Mouse (Mus musculus) bone marrow macrophage, adult 2 months (primary cell): ENCODE data around the gene Plekhg6.

Source experiments
- CTCF ChIP-seq: IDR thresholded peaks from 2 replicates; pipeline ENCODE4 v1.5.1; 2012; ENCODE audit warnings: low read depth, mild to moderate bottlenecking, low read length, moderate library complexity
- POLR2A ChIP-seq: IDR thresholded peaks from 2 replicates; pipeline ENCODE4 v1.6.1; 2012; ENCODE audit warnings: mild to moderate bottlenecking, low read depth, low read length, borderline replicate concordance

GRCm38 (mm10) chr6:125334356-125334755 lies 46.2 kb downstream of the Plekhg6 start:
- TF ChIP-seq POLR2A (no peak), CTCF (no peak)
